Mouse (Mus musculus) heart, adult 9 months (tissue): ENCODE results near the gene Polr2e.

ENCODE experiments used
- DNase-seq, 2 experiments: peaks; one replicate each; pipeline ENCODE4 v3.0.0; 2022; ENCODE audit warnings: low spot score in 2 of 2

The Polr2e gene

DNA sequence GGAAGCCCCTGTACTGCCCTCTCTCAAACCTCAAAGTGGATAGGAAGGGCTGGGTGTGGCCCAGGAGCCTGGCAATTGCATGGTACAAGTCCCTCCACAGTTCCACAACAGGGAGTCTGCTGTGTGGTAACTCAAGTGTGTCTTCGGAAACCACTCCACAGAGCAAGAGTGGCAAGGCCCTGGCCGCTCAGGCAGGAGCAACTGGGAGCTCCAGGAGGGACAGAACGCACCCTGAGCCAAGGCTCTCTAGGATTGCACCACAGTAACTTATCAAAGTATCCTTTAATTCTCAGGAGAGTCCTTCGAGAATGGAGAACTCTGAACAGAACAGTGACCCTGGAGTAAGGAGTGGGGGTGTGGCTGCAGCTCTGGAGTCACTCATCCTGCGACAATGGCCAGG, 3.9 kb downstream of the Polr2e start:
- no peak for DNase-seq

DNA sequence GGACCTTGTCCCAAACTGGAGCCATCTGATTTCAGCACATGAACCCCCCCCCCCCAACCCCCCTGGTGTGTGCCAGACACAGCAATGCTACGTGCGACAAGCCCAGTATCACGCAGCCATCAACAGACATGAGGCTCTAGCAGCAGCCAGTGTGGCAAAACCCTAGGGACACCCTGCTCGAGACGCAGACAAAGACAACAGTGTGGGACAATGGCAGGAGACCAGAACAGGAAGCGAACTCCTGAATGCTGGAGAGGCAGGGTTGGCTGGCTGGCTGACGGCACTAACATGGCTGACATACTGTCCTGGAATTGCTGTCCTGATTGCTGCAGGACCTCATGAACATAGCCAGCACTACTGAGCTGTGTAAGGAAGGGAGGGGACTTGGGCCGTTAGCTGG, 4.4 kb downstream of the Polr2e start:
- DNase-seq, result peak in 1 of 2 experiments; percentile 68

DNA sequence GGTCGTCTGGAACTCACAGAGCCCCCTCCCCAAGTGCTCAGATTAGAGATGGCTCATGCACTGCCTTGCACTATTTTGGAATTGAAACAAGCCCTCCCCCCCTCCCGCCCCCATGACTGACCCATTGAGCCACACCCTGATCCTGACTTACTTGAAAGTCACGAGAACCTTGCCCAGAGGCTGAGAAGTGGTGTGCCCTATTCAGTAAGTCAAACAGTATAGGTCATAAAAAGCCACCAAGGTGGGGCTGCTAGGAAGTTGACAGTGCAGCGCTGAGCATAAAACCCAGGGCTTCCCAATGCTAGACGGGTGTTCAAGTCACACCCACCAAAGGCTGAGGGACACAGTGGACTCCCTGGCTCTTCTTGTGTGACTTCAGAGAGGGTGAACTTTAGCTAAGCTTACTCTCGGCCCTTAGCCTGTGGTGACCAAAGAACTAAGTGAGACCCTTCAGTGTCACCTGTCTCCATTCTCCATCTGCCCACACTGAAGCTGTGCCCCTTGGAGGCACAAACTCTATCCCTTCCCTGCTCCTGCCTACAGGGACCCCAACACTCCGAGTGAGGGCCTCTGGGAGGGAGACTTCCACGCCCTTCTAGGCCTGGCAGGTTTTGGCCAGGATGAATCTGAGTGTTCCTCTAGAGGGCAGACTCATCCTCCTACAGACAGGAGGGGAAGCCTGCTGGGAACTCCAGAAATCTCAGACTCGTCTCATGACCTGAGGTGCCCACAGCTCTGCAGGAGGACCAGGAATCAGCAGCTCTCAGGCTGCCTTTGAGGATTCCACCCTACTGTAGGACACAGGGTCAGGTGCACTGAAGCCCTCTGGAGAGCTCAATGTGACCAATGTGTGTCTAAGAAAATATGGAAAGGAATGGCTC, 5.8 kb downstream of the Polr2e start:
- peak; percentile 60 to 63 for DNase-seq

DNA sequence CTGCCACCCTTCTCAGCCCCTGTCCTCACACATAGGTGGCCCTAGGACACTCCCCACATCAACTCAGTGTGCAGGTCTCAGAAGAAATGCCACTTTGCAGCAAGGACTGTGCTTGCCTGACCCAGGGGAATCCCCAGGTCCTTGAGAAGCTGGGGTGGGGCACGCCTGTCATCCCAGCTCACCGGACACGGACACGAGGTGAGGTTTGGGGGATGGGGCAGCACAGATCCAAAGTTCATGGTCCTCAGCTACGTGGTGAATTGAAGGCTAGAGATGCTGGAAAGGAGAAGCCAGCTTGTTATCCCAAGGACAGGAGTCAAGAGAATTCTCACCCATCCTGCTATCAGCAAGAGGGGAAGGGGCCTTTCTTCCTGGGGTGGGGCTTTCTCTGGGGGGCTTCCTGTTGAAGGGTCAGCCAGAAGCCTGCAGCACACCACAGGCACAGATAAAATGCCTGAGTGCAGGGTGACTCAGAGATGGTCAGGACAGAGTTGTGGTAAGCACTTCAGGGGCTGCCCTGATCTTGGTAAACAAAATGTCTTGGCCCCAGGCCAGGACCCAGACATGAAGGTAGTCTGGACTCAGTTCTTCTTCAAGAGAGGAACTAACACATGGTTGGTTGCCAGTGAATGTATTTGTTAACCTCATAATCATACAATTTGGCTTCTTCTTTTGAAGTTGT, 6.7 kb downstream of the Polr2e start:
- peak; percentile 56 to 66 for DNase-seq

DNA sequence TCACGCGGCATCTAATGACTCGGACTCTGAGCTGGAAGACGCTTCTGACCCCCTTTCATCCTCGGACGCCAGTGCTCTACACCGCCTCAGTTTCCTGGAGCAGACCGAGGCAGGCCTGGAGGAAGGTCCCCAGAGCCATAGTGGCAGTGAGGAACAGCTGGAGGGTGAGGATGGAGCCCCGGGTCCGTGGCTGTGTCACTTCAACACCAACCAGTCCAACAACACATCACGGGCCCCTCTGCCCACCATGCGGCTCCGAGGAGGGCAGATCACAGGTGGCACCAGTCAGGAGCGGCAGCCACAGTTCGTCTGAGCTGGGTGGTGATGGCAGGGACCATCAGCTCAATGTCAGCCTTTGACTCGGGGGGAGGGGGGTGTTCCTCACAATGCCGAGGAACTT, 8.9 kb downstream of the Polr2e start:
- DNase-seq, result no peak

DNA sequence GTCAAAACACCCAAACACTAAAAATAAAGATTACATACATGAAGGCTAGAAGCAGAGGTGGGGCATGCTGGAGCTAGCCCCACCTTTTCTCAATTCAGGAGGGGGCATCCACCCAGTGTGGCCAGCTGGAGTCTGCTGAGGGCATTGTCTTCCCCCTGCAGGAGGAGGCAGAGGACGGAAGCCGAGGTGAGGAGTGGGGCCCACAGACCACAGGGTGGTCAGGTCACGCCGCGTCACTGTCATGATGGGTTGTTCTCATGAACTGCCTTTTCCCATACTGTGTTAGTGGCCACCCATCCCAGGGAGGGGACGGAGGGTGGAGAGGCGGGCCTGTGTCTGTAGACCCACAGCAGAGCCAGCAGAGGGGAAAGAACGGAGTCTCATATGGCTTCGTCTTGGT, 9.4 kb downstream of the Polr2e start:
- no peak for DNase-seq

DNA sequence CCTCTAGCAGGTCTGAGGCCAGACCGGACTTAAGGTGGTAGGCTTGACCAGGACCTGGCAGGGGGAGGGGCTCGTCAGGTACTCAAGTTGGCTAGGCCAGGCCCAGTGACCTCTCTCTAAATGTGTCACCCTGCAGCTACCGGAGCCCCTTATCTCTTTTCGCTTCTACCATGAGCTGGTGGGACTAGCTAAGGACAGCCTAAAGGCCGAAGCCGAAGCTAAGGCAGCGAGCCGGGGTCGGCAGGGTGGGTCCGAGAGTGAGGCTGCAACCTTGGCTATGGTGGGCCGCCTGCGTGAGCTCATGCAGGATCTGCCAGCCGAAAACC, 11.1 kb downstream of the Polr2e start:
- DNase-seq, result no peak

DNA sequence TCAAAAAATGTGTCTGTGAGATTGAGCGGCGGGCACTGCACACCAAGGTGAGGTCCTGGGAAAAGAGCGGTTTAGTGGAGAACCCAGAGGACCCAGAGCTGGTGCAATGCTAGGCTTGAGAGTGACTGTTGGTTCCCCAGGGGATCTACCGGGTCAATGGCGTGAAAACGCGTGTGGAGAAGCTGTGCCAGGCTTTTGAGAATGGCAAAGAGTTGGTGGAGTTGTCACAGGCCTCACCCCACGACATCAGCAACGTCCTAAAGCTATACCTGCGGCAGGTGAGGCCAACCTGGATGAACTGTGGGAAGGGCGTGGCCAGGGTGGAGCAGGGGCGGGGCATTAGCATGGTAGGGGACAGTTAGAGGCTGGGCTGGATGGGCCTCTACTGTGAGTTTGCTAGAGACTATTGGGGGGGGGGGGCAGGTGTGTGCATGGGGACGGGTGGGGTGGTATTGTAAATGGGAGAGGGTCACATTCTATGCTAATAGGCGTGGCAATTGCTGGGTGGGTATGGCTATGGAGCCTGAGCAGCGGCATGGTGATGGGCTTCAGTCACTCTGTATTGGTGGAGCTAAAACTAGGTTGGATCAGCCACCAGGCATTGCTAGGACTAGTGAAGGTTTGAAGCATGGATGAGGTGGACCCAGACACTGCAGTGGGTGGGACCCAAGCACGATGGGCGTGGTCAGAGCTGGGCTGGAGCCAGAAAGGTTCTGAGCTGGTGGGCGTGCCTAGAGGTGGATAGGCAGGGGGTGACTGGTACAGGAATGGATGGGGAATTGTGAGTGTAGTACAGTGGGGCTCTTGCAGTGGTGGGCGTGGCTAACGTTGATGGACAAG, 11.7 kb downstream of the Polr2e start:
- no peak for DNase-seq

DNA sequence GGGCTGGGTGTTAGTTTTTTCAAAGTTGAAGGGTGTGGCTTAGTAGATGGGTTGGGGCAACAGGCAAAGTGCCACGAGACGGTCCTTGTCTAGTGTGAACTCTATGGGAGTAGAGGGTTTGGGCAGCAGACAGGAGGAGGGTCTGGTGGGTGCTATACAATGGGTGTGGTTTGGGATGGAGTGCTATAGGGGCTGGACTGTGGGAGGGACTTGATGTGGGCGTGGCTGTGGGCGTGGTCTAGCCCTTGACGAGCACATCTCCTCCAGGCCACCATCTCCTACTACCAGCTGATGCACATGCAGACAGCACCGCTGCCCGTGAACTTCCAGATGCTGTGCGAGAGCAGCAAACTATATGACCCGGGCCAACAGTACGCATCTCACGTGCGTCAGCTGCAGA, 13.7 kb downstream of the Polr2e start:
- DNase-seq, result no peak

DNA sequence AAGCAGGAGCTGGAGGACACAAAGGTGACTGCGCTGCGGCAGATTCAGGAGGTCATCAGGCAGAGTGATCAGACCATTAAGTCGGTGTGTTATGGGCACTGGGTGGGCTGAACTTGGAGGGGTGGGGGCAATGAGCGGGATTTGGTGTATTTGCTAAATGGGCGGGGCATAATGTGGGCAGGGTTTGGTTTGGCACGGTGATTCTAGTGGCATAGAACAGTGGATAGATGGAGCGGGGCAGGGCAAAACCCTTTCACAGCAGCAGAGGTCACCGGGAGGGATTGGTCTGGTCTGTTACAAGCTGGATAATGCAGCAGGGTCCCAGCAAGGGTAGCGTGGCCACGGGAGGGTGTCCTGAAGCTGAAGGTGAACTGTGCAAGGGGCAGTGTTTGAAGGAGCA, 14.1 kb downstream of the Polr2e start:
- DNase-seq, result no peak

DNA sequence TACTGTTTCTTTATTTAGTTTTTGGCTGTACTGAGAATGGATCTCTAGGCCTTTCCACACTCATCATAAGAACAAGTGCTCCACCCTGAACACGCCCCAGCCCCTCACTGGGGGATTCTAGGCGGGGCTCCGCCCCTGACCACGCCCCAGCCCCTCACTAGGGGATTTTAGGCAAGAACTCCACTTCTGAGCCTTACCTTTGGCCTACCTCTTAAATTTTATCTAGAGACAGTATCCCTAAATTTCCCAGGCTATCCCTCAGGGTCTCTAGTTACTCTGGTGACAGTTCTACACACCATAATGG, 14.6 kb downstream of the Polr2e start:
- DNase-seq, result no peak

DNA sequence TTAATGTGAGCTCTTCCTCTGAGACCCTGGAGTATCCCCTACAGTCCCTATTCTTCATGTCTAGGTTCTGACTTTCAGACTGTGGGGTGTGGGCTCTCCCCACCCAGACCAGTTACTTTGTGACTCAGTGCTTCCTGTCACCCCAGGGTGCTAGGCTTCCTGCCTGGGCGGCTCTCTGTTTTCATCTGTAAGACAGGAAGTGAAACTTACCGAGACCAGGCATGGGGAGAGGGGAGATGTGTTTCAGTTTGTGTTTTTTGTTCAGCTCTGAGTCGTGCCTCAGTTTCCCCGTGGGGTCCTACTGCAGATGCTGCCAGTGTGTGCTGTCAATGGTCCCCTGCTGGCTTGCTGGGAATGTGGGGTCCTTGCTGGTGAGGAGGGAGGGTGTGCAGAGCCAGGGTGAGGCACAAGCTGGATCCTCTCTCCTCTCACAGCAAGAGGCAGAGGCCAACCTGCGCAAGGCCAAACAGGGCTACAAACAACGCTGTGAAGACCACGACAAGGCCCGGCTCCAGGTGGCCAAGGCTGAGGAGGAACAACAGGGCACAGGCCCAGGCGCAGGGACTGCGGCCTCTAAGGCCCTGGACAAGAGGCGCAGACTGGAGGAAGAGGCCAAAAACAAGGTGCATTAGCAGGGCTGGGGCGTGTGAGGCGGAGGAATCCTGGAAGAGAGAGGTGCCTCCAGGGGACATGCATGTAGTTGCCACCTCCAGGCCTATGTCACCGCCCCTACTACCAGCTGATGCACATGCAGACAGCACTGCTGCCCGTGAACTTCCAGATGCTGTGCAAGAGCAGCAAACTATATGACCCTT, 15.2 kb downstream of the Polr2e start:
- DNase-seq, result no peak

DNA sequence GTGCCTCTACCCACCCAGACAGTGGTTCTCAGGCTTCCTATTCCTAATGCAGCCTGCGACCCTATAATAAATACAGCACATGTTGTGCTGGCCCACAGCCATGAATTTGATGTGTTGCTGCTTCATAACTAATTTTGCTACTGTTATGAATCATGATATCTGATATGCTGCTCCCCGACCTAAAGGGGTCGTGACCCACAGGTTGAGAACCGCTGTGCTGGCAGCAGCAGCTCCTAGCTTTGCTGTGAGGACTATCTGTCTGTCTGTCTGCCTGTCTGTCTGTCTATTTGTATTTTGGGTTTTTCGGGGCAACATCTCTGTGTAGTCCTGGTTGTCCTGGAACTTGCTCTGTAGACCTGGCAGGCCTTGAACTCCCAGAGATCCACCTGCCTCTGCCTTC, 15.8 kb downstream of the Polr2e start:
- no peak for DNase-seq

DNA sequence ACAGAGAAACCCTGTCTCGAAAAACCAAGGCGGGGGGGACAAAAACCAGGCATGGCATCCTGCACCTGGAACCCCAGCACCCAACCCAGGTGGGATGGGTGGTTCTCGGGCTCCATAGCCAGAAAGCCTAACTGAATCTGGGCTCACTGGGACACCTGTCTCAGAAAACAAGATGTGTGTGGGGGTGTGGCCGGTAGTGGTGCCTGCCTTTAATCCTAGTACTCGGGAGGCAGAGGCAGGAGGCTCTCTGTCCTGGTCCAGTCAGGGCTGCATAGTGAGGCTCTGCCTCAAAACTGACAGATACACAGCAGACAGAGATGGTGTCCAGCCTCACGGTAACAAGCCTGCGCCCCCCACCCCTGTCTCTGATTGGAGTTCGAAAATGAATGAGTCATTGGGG, 16.8 kb downstream of the Polr2e start:
- no peak for DNase-seq

DNA sequence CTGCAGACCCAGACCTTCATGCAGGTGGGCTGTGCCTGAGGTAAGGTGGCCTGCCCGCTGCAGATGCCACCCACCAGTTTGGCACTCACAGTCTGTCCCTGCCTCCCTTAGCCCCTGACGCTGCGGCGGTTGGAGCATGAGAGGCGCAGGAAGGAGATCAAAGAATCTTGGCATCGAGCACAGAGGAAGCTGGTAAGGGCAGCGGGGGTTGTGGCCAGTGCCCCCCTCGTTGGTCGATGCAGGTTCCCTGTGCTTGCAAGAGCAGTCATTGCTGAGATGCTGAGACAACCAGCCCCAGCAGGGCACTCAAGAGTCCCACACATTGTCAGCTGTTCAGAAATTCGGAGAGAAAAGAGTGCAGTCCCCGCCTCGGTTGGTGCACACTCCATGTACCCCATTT, 17.4 kb downstream of the Polr2e start:
- no peak for DNase-seq

DNA sequence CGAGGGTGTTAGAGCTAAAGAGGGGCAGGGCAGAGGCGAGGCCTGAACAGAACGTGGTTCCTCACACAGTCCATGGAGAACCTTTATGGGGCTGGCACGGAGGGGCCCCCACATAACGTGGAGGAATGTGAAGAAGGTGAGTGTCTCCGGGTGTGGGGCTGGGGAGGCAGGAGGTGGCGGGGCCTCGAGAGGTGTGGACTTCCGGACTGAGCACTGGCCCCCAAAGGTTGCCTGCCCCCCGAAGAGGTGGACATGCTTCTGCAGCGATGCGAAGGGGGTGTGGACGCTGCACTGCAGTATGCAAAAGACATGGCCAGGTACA, 18.3 kb downstream of the Polr2e start:
- no peak for DNase-seq

DNA sequence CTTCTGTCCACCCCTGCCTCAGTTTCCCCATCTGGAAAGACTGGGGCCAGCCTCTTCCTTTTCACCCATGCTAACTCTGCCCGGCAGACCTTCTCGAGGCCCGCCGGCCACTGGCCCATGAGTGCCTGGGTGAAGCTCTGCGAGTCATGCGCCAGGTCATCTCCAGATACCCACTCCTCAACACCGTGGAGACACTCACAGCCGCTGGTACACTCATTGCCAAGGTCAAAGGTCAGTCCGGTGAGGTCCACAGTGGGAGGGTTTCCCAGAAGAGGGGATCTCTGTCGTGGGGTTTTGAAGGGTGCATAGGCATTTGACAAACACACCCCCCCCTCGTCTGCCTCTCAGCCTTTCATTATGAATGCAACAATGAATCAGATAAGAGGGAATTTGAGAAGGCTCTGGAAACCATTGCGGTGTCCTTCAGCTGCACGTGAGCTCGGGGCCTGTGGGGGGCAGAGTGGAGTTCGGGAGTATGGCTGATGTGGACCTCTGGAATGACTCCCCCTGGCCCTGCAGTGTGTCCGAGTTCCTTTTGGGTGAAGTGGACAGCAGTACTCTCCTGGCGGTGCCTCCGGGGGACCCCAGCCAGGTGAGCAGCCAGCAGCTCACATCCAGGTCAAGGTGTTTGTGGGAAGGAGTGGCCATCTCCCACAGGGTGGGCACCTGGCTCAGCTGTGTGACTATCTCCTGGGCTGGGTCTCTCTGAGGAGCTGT, 18.8 kb downstream of the Polr2e start:
- no peak for DNase-seq

DNA sequence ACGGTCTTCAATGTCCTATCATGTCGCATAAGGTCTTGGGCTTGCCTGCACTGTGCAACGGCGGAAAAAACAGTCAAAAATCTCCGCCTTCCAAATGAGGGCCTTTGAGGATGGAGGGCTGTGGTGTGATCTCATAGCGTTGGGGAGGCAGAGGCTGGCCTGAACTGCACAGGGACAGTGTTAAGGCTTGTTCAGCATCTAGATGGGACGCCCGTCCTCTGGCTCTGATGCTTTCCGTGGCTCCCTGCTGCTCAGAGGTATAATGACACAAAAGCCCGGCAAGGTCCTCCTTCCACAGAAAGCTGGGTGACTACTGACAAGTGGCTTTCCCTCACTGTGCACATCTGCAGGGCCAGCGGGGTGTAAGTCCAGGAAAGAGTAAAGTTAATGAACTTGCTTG, 19.4 kb downstream of the Polr2e start:
- DNase-seq, result no peak

DNA sequence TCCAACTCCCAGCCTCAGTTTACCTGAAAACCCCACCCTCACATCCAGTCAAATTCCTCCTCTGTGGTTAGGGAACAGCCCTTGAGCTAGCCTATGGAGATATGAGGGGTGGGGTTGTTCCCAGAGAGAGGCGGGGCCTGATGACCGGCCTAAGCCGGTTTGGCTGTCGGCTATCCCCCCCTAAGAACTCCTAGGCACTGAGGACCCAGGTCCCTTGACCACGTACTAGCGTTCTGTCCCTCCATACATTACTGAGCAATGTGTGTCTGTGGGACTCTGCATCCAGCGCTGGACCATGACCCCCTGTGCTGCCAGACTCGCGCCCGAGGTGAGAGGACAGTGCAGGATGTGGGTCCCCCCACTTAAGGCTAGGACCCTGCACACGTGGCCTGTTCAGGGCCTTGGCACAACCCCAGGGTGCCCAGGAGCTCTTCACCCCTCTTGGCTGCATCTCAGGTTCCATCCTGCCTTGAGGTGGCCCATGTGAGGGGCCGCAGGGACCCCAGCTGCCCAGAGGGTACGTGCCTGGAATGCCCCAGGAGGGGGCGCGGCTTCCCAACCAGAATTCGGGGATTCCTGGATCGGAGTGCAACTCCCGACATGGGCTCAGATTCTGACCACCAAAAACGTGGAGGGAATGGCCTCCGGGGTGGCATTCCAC, 20.0 kb downstream of the Polr2e start:
- peak; percentile 47 to 62 for DNase-seq

DNA sequence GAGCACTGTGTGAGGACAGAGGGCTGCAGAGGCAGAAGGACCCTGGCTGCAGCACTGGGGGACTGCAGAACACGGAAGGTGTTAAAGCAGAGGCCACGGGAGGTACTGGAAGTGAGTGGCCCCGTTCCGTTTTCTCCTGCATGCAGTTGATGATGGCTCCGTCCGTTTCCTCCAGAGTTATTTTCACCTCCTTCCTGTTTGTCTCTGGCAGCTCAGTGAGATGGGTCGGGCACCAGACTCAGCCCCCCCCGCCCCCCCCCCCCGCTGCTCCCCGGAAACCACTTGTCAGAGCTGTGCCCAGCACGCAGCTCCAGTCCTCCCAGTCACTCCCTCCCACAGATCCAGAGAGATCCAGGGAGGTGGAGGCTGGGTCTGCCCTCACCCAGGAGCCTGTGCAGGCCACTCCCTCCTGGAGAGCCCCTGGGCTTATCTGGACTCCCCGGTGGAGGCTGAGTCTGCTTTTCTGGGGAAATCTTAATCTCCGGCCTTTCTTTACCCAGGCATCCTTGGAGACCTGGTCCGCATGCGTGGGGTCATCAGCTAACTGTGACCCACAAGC, 20.8 kb downstream of the Polr2e start:
- DNase-seq, result peak; percentile 59 to 70

DNA sequence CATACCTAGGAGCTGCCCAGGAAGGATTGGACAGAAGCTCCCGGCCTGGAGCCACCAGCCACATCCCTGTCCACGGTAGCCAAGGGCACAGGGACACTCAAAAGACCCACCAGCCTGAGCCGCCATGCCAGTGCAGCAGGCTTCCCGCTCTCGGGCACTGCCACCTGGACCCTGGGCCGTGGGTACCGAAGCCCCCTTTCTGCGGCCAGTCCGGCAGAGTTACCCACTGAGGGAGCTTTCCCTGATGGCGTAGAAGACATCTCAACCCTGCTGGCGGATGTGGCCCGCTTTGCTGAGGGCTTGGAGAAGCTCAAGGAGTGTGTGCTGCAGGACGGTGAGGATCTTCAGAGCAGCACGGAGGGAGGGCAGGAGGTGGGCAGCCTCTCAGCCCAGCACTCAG, 21.8 kb downstream of the Polr2e start:
- DNase-seq, result no peak
